Mouse (Mus musculus): Measurements from ENCODE around the gene Clec2l. TPM values are rescaled to one million over a fixed set of nuclear protein-coding genes. Genes with fewer than 3 reads are reported as not detected.

Gene Clec2l
- polyA plus RNA-seq, 1 experiment from 2014 or later = 0.81 TPM

DNA sequence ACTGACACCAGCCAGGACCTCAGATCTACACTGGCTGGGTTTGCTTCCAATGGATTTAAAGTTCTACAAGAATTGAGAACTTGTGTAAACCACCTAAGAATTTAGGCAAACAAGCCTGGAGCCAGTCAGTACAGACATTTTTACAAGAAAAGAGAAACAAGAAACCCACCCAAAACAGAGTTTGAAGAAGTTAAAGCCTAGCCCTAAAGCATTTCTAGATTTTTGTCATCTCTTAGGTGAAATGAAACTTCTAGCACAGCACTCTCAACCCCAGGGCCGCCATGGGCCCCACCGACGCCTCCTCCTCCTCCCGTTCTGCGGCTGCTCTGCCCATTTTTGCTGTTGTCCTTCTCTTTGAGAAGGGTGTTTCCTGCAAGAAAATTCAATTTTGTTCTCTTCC is 28.2 kb downstream of the Clec2l start:
- TF ChIP-seq CTCF (IDR thresholded peaks at IDR 0.05; ENCODE audit: low read depth) = no peak
- Histone ChIP-seq H3K36me3 (ENCODE audit: control insufficient read depth, insufficient read depth) (peaks cover 22% of the 10 kb centered on the region), H3K4me3 (ENCODE audit: low read depth, low read length) (no peak overlapping the region), H3K27me3 (replicated peaks; ENCODE audit: control insufficient read depth, insufficient read depth, low read length) (no peaks in the 10 kb centered on the region), H3K9me3 (ENCODE audit: control insufficient read depth) (no peaks in the 10 kb centered on the region), H3K9ac (ENCODE audit: low read depth, low read length) (no peak overlapping the region), H3K4me1 (replicated peaks; ENCODE audit: control insufficient read depth, insufficient read depth, low read length) (no peaks in the 10 kb centered on the region), H3K27ac (ENCODE audit: low read depth, low read length) (no peak overlapping the region; the same call in 1 of the 2 replicates), H3K4me2 (replicated peaks; ENCODE audit: low read depth) (no peak overlapping the region)
- ATAC-seq = no peak
- 93% methylated on average over 5 of the region's 5 CpGs for WGBS

DNA sequence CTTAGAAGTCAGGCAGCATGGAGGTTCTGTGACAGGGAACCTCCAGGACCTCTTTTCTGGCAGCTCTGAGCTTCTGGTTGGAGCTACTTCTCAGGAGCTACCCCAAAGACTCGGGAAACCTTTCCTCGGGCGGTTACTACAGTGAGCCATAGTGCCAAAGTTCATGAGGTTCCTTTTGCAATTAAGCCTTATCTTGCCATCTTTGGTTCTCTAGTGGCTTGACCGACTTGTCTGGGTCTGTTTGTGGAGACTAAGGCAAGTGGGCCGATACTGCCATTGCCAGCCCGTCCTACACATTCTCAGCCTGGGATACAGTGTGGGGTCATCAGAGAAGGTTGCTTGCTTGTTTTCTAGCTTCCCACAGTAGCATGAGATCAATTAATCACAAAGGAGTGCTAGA is 29.7 kb downstream of the Clec2l start:
- H3K36me3 ChIP-seq (ENCODE audit: control insufficient read depth, insufficient read depth) = peaks cover 33% of the 10 kb centered on the region
- no peaks in the 10 kb centered on the region for H3K9me3 ChIP-seq (ENCODE audit: control insufficient read depth)
- no peak overlapping the region for H3K4me3 ChIP-seq (ENCODE audit: low read depth, low read length)
- no peak overlapping the region for H3K4me2 ChIP-seq (replicated peaks; ENCODE audit: low read depth)
- H3K4me1 ChIP-seq (replicated peaks; ENCODE audit: control insufficient read depth, insufficient read depth, low read length) = no peaks in the 10 kb centered on the region
- 49% methylated on average over 6 of the region's 6 CpGs for whole genome bisulfite sequencing
- H3K27ac ChIP-seq (ENCODE audit: low read depth, low read length) = no peak overlapping the region
- no peak overlapping the region for H3K9ac ChIP-seq (ENCODE audit: low read depth, low read length)
- TF ChIP-seq CTCF (IDR thresholded peaks at IDR 0.05; ENCODE audit: low read depth) = no peak
- ATAC-seq = no peak
- H3K27me3 ChIP-seq (replicated peaks; ENCODE audit: control insufficient read depth, insufficient read depth, low read length) = no peaks in the 10 kb centered on the region

DNA sequence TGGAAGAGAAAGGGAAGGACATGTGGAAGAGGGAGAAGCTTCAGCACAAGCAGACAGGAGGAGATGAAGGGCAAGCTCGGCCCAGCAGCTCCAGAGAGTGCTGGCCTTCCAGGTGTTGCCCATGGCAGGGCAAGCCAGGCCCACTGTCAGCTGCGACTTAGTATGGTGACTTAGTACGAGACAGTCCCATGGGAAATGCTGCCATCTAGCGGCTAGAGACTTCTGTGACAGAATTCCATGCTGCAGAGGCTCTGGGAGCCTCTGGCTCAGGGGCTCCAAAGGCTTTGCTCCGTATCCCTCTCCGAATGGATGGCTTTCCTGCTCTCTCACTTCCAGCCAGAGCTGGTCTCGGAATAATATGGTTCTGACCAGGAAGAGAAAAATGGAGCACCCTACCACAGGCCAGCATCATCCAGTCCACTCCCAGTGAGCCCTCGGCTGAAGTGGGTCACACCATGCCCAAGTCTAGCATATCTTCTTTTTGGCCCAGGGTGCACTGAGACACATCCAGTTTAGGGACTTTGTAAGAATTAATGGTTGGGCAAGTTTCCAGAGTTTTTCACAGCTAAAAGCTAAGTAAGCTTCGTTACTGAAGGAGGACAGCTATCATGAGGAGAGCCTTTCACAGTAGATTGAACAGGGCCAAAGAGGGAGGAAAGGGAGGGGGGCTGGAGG is 32.6 kb downstream of the Clec2l start:
- H3K27me3 ChIP-seq (replicated peaks; ENCODE audit: control insufficient read depth, insufficient read depth, low read length) = no peaks in the 10 kb centered on the region
- H3K4me3 ChIP-seq (ENCODE audit: low read depth, low read length) = no peak overlapping the region
- TF ChIP-seq CTCF (IDR thresholded peaks at IDR 0.05; ENCODE audit: low read depth) = peak; percentile 91
- no peak overlapping the region for H3K4me2 ChIP-seq (replicated peaks; ENCODE audit: low read depth)
- H3K9me3 ChIP-seq (ENCODE audit: control insufficient read depth) = no peaks in the 10 kb centered on the region
- no peaks in the 10 kb centered on the region for H3K4me1 ChIP-seq (replicated peaks; ENCODE audit: control insufficient read depth, insufficient read depth, low read length)
- peaks cover 58% of the 10 kb centered on the region for H3K36me3 ChIP-seq (ENCODE audit: control insufficient read depth, insufficient read depth)
- H3K27ac ChIP-seq (ENCODE audit: low read depth, low read length) = no peak overlapping the region
- H3K9ac ChIP-seq (ENCODE audit: low read depth, low read length) = no peak overlapping the region
- peak; percentile 52 for ATAC-seq
- WGBS = 32% methylated on average over 9 of the region's 9 CpGs

DNA sequence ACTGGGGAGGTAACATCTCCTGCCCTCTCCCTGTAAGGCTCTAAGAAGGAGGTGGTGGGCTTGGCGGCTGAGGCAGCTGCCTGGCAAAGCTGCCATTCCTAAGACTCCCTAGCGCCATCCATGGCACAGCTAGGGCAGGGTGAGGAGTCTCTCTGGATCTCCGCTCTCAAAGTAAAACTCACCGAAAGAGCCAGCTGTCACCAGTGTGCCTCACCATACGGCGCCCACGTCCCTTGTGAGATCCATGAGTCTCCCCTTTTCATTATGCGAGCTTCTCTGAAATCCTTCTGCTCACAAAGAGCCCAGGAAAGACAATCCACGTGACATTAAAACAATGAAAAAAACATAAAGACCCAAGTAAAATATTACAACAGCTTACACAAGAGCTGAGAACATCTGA is 33.7 kb downstream of the Clec2l start:
- 92% methylated on average over 9 of the region's 9 CpGs for WGBS

DNA sequence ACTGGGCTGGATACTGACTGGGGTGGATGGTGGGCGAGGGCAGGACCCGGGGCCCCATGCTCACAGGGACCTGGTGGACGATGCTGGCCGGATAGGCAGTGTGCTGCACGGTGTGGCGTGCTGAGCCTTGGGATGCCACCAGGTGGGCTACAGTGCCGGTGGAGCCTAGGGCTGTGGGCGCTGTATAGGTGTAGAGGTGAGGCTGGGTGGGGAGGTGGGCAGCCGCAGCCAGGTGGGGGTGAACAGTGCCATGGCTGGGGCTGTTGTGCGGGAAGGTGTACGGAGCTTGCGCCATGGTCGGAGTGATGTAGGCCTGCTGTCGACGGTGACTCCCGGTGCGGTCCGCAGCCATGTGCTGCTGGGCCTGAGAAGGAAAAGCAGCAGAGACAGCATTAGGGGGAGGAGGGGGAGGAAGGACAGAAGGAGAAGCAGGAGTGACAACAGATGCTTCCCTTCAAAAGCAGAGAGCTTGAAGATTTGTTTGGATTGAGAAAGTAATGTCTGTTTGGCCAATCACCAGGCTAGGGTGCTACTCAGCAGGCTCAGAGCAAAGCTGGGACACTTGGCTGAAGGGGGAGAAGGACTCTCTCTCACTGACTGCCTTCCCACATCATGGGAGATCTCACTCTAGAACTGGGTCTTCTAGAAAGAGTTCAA is 35.5 kb downstream of the Clec2l start:
- 79% methylated on average over 18 of the region's 18 CpGs for WGBS
- no peaks in the 10 kb centered on the region for H3K27me3 ChIP-seq (replicated peaks; ENCODE audit: control insufficient read depth, insufficient read depth, low read length)
- H3K27ac ChIP-seq (ENCODE audit: low read depth, low read length) = peak overlapping the region; percentile 21; the same call in 1 of the 2 replicates
- no peaks in the 10 kb centered on the region for H3K4me1 ChIP-seq (replicated peaks; ENCODE audit: control insufficient read depth, insufficient read depth, low read length)
- no peak overlapping the region for H3K4me3 ChIP-seq (ENCODE audit: low read depth, low read length)
- no peak for TF ChIP-seq CTCF (IDR thresholded peaks at IDR 0.05; ENCODE audit: low read depth)
- no peak overlapping the region for H3K9ac ChIP-seq (ENCODE audit: low read depth, low read length)
- ATAC-seq = no peak
- H3K36me3 ChIP-seq (ENCODE audit: control insufficient read depth, insufficient read depth) = peaks cover 80% of the 10 kb centered on the region
- no peaks in the 10 kb centered on the region for H3K9me3 ChIP-seq (ENCODE audit: control insufficient read depth)
- no peak overlapping the region for H3K4me2 ChIP-seq (replicated peaks; ENCODE audit: low read depth)

More for the DNA sequence above, 33.7 kb downstream of the Clec2l start:
- Histone ChIP-seq H3K27me3 (replicated peaks; ENCODE audit: control insufficient read depth, insufficient read depth, low read length) (no peaks in the 10 kb centered on the region), H3K9ac (ENCODE audit: low read depth, low read length) (no peak overlapping the region), H3K36me3 (ENCODE audit: control insufficient read depth, insufficient read depth) (peaks cover 66% of the 10 kb centered on the region), H3K4me2 (replicated peaks; ENCODE audit: low read depth) (no peak overlapping the region), H3K4me1 (replicated peaks; ENCODE audit: control insufficient read depth, insufficient read depth, low read length) (no peaks in the 10 kb centered on the region), H3K9me3 (ENCODE audit: control insufficient read depth) (no peaks in the 10 kb centered on the region), H3K4me3 (ENCODE audit: low read depth, low read length) (no peak overlapping the region), H3K27ac (ENCODE audit: low read depth, low read length) (no peak overlapping the region)
- TF ChIP-seq CTCF (IDR thresholded peaks at IDR 0.05; ENCODE audit: low read depth) = no peak
- no peak for ATAC-seq

DNA sequence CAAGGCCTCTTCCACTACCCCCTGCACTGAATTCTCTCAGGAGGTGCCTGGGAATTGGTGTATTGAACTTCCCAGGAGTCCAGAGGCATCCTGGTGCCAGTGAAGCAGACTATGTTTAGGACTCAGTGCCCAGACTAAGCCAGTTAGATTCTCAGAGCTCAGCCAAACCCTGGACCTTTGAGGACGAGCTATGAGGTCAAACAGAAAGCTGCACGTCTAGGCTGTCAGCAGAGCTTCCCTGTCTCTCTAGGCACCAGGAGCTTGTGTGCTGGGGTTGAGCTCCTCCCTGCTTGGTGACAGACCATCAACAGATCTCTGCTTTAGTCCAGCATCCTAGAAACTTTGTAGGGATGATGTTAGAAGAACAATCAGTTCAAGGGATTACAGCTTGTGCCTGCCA is 38.6 kb downstream of the Clec2l start:
- Histone ChIP-seq H3K27me3 (replicated peaks; ENCODE audit: control insufficient read depth, insufficient read depth, low read length) (no peaks in the 10 kb centered on the region), H3K36me3 (ENCODE audit: control insufficient read depth, insufficient read depth) (peaks cover 73% of the 10 kb centered on the region), H3K27ac (ENCODE audit: low read depth, low read length) (no peak overlapping the region), H3K9ac (ENCODE audit: low read depth, low read length) (no peak overlapping the region), H3K4me3 (ENCODE audit: low read depth, low read length) (no peak overlapping the region), H3K4me1 (replicated peaks; ENCODE audit: control insufficient read depth, insufficient read depth, low read length) (no peaks in the 10 kb centered on the region), H3K4me2 (replicated peaks; ENCODE audit: low read depth) (no peak overlapping the region), H3K9me3 (ENCODE audit: control insufficient read depth) (no peaks in the 10 kb centered on the region)
- WGBS = 61% methylated on average over 2 of the region's 2 CpGs
- ATAC-seq = no peak
- TF ChIP-seq CTCF (IDR thresholded peaks at IDR 0.05; ENCODE audit: low read depth) = no peak
